Mouse (Mus musculus) c-Kit-positive CD71-negative TER-119-negative erythroid progenitor cells, embryonic 14.5 days (primary cell): ENCODE results near the gene Tmbim7.

Source experiments
- DNase-seq: peaks from one replicate; pipeline ENCODE4 v3.0.0-alpha.2; 2013; ENCODE audit warnings: low read depth

Tmbim7 gene

DNA sequence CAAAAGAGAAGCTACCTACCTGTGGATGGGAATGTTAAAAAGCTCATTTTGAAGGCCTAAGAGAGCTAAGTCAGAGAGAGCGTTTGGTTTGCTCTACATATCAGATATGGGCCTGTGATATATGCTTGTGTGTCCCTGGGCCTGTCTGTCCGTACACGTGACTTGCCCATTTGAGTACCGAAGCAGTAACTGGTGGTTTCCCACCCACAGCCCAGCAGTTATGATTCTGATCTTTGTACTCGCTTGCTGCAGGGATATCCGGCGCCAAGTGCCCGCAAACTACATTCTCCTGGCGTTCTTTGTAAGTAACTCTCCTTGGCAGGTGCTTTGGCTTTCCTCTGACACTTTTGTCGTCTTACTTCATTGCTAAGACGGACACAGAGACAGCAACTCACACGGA is 15.6 kb downstream of the Tmbim7 start:
- no peak for DNase-seq

DNA sequence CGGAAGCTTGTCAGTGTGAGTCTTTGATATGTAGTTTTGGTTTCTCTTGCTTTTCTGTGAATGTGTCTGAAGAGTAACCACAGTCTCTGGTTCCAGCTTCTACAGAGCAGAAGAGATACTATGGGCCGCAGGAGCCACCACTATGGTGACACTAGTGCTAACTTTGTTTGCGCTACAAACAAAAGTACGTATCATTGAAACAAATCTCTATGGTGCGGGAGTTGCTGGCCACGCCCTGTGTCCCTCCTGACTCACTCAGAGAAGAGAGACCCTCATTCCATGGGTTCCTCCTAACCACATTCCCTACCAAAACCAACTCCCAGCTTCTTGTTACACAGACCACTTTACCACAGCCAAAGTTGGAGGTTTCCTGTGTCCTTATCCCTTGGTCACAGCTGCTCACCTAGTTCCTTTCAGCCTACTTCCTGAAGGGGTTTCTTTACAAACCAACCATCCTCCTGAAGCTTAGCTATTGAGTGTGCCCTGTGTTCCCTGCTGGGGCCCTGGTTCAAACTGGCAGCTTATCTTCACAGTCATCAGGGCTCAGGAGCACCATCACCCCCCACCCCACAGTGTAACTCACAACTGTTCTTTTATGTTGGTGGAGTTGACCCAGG is 19.1 kb downstream of the Tmbim7 start:
- DNase-seq: peak; percentile 37

DNA sequence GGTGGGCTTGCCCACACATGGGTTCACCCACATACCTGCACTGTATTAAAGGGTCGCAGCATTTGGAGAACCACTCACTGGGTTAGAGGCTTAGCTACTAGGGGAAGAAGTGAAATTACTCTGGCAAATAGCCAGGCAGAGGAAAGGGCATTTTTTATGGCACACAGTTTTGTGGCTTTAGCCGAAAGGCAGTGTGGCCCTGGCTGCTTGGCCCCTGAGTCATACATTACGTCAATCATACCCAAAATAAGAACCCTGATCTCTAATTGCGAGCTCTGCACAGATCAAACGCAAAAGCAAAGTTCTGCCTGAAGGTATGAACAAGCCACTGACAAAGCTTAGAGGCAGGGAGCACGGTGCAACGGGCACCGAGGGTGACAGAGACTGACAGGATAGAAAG is 37.3 kb downstream of the Tmbim7 start:
- no peak for DNase-seq

GRCm38 (mm10) chr5:3691283-3691682 is 40.3 kb downstream of the Tmbim7 start:
- DNase-seq: no peak

- no peak for DNase-seq
Observed at GRCm38 (mm10) chr5:3692956-3693355, 42.0 kb downstream of the Tmbim7 start.

GRCm38 (mm10) chr5:3695191-3695590 is 44.2 kb downstream of the Tmbim7 start:
- no peak for DNase-seq

GRCm38 (mm10) chr5:3696031-3696430 is 45.0 kb downstream of the Tmbim7 start:
- no peak for DNase-seq

DNA sequence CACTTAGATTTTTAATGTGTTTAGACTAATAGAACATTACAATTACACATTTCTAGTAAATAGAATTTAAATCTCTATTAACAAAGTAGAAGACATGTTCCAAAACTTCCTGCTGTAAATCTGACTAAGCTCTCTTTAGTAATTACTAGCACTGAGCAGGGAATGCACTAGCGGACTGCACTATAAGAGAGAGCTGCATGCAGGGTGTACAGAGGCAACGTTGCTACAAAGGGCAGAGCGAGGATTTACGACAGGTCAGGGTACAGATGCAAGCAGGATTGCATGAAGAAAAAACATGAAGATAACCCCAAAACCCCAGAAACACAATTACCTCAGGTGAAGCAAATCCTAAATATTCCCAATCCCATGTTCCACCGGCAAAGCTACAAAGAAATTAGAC is 49.0 kb downstream of the Tmbim7 start:
- DNase-seq: no peak

- DNase-seq: no peak
Observed at GRCm38 (mm10) chr5:3702180-3702579, 51.2 kb downstream of the Tmbim7 start.

- no peak for DNase-seq
Observed at GRCm38 (mm10) chr5:3715800-3716199, 64.8 kb downstream of the Tmbim7 start.

- no peak for DNase-seq
Observed at GRCm38 (mm10) chr5:3719371-3719770, 68.4 kb downstream of the Tmbim7 start.

- DNase-seq: no peak
Observed at GRCm38 (mm10) chr5:3722873-3723272, 71.9 kb downstream of the Tmbim7 start.

- no peak for DNase-seq
Observed at GRCm38 (mm10) chr5:3723415-3723814, 72.4 kb downstream of the Tmbim7 start.

DNA sequence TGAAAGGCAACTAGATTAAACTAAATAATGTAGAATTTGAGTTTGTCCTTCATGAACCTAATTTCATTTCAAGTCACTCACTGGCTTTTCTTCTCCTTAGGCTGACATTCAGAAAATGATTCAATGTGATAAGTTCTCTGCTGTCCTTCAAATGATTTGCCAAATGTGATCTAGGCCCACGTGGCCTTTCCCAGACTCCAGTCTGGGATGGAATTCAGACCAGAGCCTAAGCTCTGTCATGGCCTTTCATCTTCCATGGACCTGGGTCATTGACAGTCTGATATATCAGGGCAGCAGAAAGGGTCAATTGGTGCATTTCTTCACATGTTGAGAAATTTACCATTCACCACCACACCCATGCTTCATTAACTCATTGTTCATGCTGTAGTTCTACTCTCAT is 74.5 kb downstream of the Tmbim7 start:
- DNase-seq: no peak

- DNase-seq: no peak
Observed at GRCm38 (mm10) chr5:3728820-3729219, 77.8 kb downstream of the Tmbim7 start.
